In genomic region chr9:96393112-96393511, GRCm38 (mm10) we compare ENCODE assay signal across 19 mouse cellular contexts. TPM values are rescaled to one million over a fixed set of nuclear protein-coding genes. Genes with fewer than 3 reads are reported as not detected.
DNase-seq lines count a peak whose midpoint lies in the region; ATAC-seq and TF ChIP-seq lines count a peak whose summit lies in the region.
"Had no signal": no experiment of that assay in that cellular context is flagged by ENCODE, and none has a peak within 500 bp of the region (broad histone marks: within the 10 kb centered on the region; RNA-seq: fewer than 3 reads in every experiment).

No protein-coding gene starts in this region.

- no peaks in the 10 kb centered on the region for H3K79me2 ChIP-seq in liver, adult 2 months (ENCODE audit: control insufficient read depth, insufficient read depth, low read length)

- no peaks in the 10 kb centered on the region for H3K9me3 ChIP-seq in liver, embryonic 11.5 days (ENCODE audit: control insufficient read depth, low read length)
- H3K9me3 ChIP-seq: G1E; hindbrain, embryonic 13.5 days; limb, embryonic 12.5 days; midbrain, embryonic 12.5 days; neural tube, embryonic 12.5 days had no signal

- peaks cover 4% of the 10 kb centered on the region; the same call in 1 of the 2 replicates for H3K27me3 ChIP-seq in liver, adult 2 months (ENCODE audit: control insufficient read depth, insufficient read depth, low read length)
- H3K27me3 ChIP-seq in liver, embryonic 11.5 days (replicated peaks; ENCODE audit: control insufficient read depth, insufficient read depth, low read length) = no peaks in the 10 kb centered on the region
- H3K27me3 ChIP-seq: hindbrain, embryonic 13.5 days; limb, embryonic 12.5 days; midbrain, embryonic 12.5 days; neural tube, embryonic 12.5 days had no signal

- no peak overlapping the region for H3K9ac ChIP-seq in liver, adult 2 months (ENCODE audit: low read depth, low read length)
- H3K9ac ChIP-seq in liver, embryonic 11.5 days (ENCODE audit: low read depth, low read length) = no peak overlapping the region
- H3K9ac ChIP-seq: forebrain, postnatal 0 days; hindbrain, embryonic 13.5 days; limb, embryonic 12.5 days; lung, embryonic 14.5 days; midbrain, embryonic 12.5 days; neural tube, embryonic 12.5 days had no signal

- TF ChIP-seq POLR2A in liver, adult 2 months (IDR thresholded peaks at IDR 0.05; ENCODE audit: extremely low read depth, insufficient read depth, low read length) = no peak

- H3K27ac ChIP-seq in liver, adult 2 months (replicated peaks; ENCODE audit: insufficient read depth, low read depth, low read length) = no peak overlapping the region
- H3K27ac ChIP-seq in liver, embryonic 11.5 days (ENCODE audit: low read depth, low read length) = no peak overlapping the region
- H3K27ac ChIP-seq: hindbrain, embryonic 13.5 days; limb, embryonic 12.5 days; midbrain, embryonic 12.5 days; neural tube, embryonic 12.5 days had no signal

- whole genome bisulfite sequencing in liver, adult 2 months = 87% methylated on average over 5 of the region's 5 CpGs
- 76% methylated on average over 5 of the region's 5 CpGs for WGBS in liver, embryonic 11.5 days

- no peak for TF ChIP-seq CTCF in liver, adult 2 months (IDR thresholded peaks at IDR 0.05; ENCODE audit: low read depth, low read length)

- DNase-seq in CD4-positive, CD25-positive, alpha-beta regulatory T cell, adult 2 months (ENCODE audit: low read depth, low spot score) = peak; percentile 46
- DNase-seq in liver, adult 2 months (ENCODE audit: extremely low read depth, low read depth, low spot score) = peak; percentile 12
- no peak for DNase-seq in liver, embryonic 11.5 days (ENCODE audit: low spot score)
- no peak for DNase-seq in urinary bladder, postnatal 14 days (ENCODE audit: low spot score)
- no peak for DNase-seq in embryo, embryonic 11 days
- DNase-seq: cerebellum, adult 8-10 months; forebrain, postnatal 0 days; gastrocnemius, postnatal 10 days; kidney, adult 11 months; kidney, postnatal 25 days; lung, embryonic 14.5 days had no signal

- no peaks in the 10 kb centered on the region for H3K4me1 ChIP-seq in liver, adult 2 months (ENCODE audit: control insufficient read depth, insufficient read depth, low read length)
- peaks cover 17% of the 10 kb centered on the region for H3K4me1 ChIP-seq in liver, embryonic 11.5 days (replicated peaks; ENCODE audit: control insufficient read depth, insufficient read depth, low read length)
- H3K4me1 ChIP-seq: hindbrain, embryonic 13.5 days; neural tube, embryonic 12.5 days had no signal

- H3K4me3 ChIP-seq in liver, adult 2 months (ENCODE audit: insufficient read depth, low read depth, low read length) = no peak overlapping the region
- no peak overlapping the region for H3K4me3 ChIP-seq in liver, embryonic 11.5 days (ENCODE audit: low read depth, low read length)
- H3K4me3 ChIP-seq: hindbrain, embryonic 13.5 days; limb, embryonic 12.5 days; midbrain, embryonic 12.5 days; neural tube, embryonic 12.5 days had no signal

- ATAC-seq in CD4-positive, CD25-positive, alpha-beta regulatory T cell, adult 4 months = no peak
- ATAC-seq in liver, embryonic 11.5 days (replicated peaks; ENCODE audit: low FRiP score) = no peak
- ATAC-seq in granulocyte monocyte progenitor cell, adult 5-6 weeks (replicated peaks; ENCODE audit: poor library complexity, severe bottlenecking) = peak; percentile 53
- peak; percentile 40 for ATAC-seq in monocyte, adult 5-6 weeks (replicated peaks; ENCODE audit: insufficient number of reproducible peaks, low FRiP score, low TSS enrichment, poor library complexity, severe bottlenecking)
- ATAC-seq: forebrain, postnatal 0 days had no signal

- no peaks in the 10 kb centered on the region for H3K36me3 ChIP-seq in liver, adult 2 months (ENCODE audit: control insufficient read depth, insufficient read depth, low read length)
- no peaks in the 10 kb centered on the region for H3K36me3 ChIP-seq in liver, embryonic 11.5 days (ENCODE audit: control insufficient read depth, insufficient read depth, low read length)
- H3K36me3 ChIP-seq: G1E; hindbrain, embryonic 13.5 days; limb, embryonic 12.5 days; midbrain, embryonic 12.5 days; neural tube, embryonic 12.5 days had no signal

- no peak overlapping the region for H3K4me2 ChIP-seq in liver, embryonic 11.5 days
- H3K4me2 ChIP-seq: hindbrain, embryonic 13.5 days; limb, embryonic 12.5 days; lung, embryonic 14.5 days; midbrain, embryonic 12.5 days; neural tube, embryonic 12.5 days had no signal

RNA-seq across cellular contexts. Expression of gene Atp1b3, which starts 28.9 kb away (rescaled TPM):
- 100 to 1,000 TPM; 219 to 284 TPM for polyA plus RNA-seq in CD4-positive, CD25-positive, alpha-beta regulatory T cell, adult 4 months (2017; shearing (Covaris generic))
- 22.3 and 28.0 TPM in 2 replicates for total RNA-seq in liver, adult 2 months (2014; rRNA removed)
- polyA plus RNA-seq in liver, adult 2 months (2012; rRNA removed) = 13.5 and 14.7 TPM in 2 replicates
- 137 and 144 TPM in 2 replicates for polyA plus RNA-seq in liver, embryonic 11.5 days (2014; fragmentation: Nextera tagmentation; extraction: Ambion mirVana)
- total RNA-seq in granulocyte monocyte progenitor cell, adult 5-6 weeks (2014; fragmentation: Nextera tagmentation) = 124 and 164 TPM in 2 replicates
- total RNA-seq in granulocyte monocyte progenitor cell, adult 5-6 weeks (2017) = 125 and 147 TPM in 2 replicates
- 298 to 398 TPM (median 324 TPM) in 3 replicates for total RNA-seq in monocyte, adult 5-6 weeks (2017)

Comparison
In these comparisons a context has a peak if more than half of its experiments do, and no peak if none do; other contexts are left out.
1. DNase-seq: peak in CD4-positive, CD25-positive, alpha-beta regulatory T cell, adult 2 months (single experiment) and liver, adult 2 months (single experiment); none in liver, embryonic 11.5 days (single experiment), urinary bladder, postnatal 14 days (single experiment) and embryo, embryonic 11 days (single experiment).
2. ATAC-seq: peak in granulocyte monocyte progenitor cell, adult 5-6 weeks (single experiment) and monocyte, adult 5-6 weeks (single experiment); none in CD4-positive, CD25-positive, alpha-beta regulatory T cell, adult 4 months (single experiment) and liver, embryonic 11.5 days (single experiment).